Mouse (Mus musculus): ENCODE results near the gene Vash1.

Vash1 gene

DNA sequence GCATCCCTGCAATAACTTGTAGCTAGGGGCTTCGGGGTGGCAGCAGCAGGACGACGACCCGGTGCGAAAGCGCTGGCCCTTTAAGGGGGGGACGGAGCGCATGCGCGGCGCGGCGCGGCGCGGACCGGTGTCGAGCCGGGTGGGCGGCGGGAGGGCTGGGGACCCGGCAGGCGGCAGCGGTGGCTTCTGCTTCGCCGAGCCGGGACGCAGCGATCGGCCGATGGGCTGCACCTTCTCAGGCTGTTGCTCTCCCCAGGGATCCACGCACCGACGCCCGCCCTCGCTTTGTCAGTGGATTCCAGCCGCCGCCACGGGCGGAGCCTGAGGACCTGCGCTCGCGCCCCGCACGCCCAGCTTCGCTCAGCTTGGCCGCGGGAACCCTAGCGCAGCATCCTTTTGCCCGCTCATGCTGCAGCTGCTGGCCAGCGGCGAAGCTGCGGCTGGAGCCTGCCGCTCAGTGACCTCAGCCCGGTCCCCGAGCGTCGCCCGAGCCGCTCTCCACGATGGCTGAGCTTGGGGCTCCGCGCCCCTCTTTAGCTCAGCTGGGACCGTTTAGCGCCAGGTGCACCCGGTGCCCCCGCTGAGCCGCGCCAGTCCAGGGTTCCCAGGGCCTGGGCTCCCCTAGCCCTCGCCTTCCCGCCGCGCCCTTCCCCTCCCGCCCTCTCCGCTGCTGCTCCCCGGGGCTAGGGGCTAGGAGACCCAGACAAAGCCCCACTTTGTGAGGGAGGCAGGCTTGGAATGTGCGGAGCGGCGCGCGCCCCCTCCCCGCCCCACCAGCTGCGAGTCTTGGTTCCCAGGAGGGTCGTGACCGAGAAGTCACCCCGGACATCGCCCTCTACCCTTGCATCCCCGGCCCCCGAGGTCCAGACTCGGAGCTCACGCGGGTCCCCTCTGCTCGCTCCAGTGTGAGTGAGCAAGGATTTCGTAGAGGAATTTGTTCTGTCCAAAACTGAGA lies at the start of gene Vash1:
Gene Vash1 (plus strand): TSS at position 110 of the 955 bp plus-strand sequence.
- H3K36me3 ChIP-seq (ENCODE audit: control insufficient read depth, insufficient read depth, low read length, poor library complexity, severe bottlenecking), result no peaks in the 10 kb centered on the region
- peak; percentile 45 for DNase-seq (ENCODE audit: low read depth, low spot score)
- no peaks in the 10 kb centered on the region for H3K27me3 ChIP-seq (ENCODE audit: control insufficient read depth, insufficient read depth, low read length, poor library complexity, severe bottlenecking)

DNA sequence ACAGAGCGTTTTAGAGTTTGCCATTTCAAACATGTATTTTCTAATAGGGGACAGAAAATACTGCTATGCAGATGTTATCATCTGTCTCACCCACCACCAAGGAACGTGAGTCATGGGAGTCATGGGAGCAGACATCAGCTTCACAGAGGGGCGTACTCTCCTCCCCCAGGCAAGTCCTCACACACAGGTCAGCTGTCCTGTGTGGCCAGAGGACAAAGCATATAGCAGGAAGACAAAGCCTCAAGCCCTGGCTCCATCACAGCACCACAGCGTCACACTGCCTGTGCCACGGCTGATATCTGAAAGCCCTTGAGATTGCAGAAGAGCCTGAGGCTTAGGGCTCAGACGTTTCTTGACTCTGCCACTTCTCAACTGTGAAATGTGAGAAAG lies 49.7 kb upstream of the Vash1 start:
- Histone ChIP-seq H3K36me3 (ENCODE audit: control insufficient read depth, insufficient read depth, low read length, poor library complexity, severe bottlenecking) (no peaks in the 10 kb centered on the region), H3K27me3 (ENCODE audit: control insufficient read depth, insufficient read depth, low read length, poor library complexity, severe bottlenecking) (no peaks in the 10 kb centered on the region)
- DNase-seq (ENCODE audit: low read depth, low spot score), result no peak

DNA sequence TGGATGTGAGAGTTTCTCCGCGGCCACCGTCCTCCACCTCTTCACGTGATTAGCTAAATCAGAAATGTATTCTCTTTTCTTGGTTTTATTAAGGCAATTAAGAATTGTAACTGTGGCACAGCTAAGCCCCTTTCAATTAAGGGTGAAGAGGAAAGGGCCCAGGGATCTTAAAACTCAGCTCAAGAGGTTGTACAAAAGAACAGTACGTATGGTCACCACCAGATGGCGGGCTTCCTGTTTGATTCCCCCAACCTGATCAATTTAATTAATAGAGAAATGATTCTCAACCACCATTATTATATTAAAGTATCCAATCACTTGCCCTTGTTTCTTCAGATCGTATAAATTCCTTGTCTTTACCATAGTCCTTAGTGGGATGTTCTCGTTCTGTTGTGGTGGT lies 36.7 kb upstream of the Vash1 start:
- H3K27me3 ChIP-seq (ENCODE audit: control insufficient read depth, insufficient read depth, low read length, poor library complexity, severe bottlenecking), result no peaks in the 10 kb centered on the region
- H3K36me3 ChIP-seq (ENCODE audit: control insufficient read depth, insufficient read depth, low read length, poor library complexity, severe bottlenecking), result no peaks in the 10 kb centered on the region
- DNase-seq (ENCODE audit: low read depth, low spot score), result peak; percentile 23

DNA sequence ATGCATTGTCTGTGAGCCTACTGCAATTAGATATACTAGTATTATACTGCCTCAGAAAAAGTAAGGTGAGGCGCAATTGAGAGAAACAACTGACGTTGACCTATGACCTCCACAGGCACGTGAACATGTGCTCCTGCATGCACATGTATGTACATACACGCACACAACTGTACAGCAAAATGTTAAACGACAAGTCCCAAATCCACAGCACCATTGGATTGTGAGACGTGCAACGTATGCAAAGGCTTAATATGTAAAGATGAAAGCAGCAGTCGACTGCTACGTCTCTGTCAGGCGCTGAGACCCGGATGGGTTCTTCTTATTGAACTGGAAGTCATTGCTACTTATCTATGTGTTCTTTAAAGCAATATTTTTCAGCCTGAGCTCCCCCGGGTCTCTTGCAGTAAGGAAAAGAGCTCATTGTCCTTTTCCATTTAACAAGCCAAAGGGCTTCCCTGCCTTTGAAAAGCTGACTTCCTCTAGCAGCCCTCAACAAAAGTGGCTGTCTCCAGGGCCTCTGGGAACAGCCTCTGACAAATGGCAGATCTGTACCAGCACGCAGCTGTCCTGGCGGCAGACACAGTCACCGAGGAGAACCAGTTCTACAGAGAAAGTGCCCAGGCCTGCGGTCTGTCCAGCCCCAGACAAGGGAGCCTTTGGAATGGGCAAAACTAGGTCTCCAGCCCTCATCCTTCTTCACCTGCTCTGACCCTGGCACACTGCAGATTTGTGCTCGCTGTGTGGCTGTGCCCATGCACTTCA lies 33.8 kb upstream of the Vash1 start:
- DNase-seq (ENCODE audit: low read depth, low spot score), result no peak
- Histone ChIP-seq H3K36me3 (ENCODE audit: control insufficient read depth, insufficient read depth, low read length, poor library complexity, severe bottlenecking) (no peaks in the 10 kb centered on the region), H3K27me3 (ENCODE audit: control insufficient read depth, insufficient read depth, low read length, poor library complexity, severe bottlenecking) (no peaks in the 10 kb centered on the region)

DNA sequence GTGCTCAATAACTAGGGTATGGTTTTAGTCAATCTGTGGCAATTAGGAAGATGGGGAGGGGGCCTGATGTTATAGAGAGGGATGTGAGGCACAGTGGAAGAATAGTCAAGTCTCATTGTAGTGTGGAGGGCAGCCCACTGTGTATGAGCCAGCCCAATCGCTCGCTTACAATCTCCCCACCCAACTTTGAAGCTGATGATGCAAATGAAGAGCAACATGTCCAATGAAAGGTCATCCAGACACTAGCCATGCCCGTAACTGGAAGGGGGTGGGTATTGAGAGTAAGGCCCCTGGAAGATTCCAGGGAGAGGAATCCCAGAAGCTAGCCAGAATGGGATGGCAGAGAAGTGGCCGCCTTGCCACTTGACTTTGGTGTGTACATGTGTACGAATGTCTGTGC lies 33.0 kb upstream of the Vash1 start:
- Histone ChIP-seq H3K36me3 (ENCODE audit: control insufficient read depth, insufficient read depth, low read length, poor library complexity, severe bottlenecking) (no peaks in the 10 kb centered on the region), H3K27me3 (ENCODE audit: control insufficient read depth, insufficient read depth, low read length, poor library complexity, severe bottlenecking) (no peaks in the 10 kb centered on the region)
- DNase-seq (ENCODE audit: low read depth, low spot score), result no peak

DNA sequence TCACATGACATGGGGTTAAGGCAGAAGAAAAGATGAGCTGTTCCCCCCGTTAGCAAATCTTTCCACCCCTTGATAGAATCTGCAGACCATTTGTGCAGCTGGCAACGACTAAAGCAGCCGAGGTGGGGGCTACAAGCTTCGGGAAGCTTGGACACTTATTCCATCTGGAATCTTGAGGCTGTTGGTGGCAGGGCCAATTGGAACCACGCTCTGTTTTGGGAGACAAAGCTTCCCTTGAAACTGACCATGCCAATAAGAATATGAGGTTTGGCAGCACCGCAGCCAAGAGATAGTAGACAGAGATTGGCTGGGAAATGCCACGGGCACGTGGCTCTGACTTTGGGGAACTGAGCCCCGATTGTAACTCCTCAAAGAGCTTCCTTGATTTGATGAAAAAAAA lies 31.7 kb upstream of the Vash1 start:
- DNase-seq (ENCODE audit: low read depth, low spot score), result no peak
- H3K36me3 ChIP-seq (ENCODE audit: control insufficient read depth, insufficient read depth, low read length, poor library complexity, severe bottlenecking), result no peaks in the 10 kb centered on the region
- no peaks in the 10 kb centered on the region for H3K27me3 ChIP-seq (ENCODE audit: control insufficient read depth, insufficient read depth, low read length, poor library complexity, severe bottlenecking)

DNA sequence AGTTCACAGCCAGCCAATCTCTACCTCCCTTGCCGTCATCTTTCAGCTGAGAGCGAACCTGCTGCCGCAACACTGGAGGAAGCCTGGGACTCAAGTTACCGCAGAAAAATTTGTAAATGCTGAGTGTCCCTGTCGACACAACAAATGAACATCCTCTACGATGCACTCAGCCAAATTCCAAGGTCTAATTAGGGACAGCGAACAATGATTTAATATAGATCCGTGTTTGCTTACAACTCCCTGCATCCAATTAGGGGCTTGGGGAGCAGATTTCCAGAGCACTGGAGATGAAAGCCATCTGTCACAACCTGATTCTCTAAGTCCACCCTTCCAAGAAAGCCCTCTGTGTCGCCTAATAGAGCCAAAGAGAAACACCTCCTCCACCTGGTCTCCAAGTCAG lies 31.2 kb upstream of the Vash1 start:
- H3K27me3 ChIP-seq (ENCODE audit: control insufficient read depth, insufficient read depth, low read length, poor library complexity, severe bottlenecking), result no peaks in the 10 kb centered on the region
- no peak for DNase-seq (ENCODE audit: low read depth, low spot score)
- no peaks in the 10 kb centered on the region for H3K36me3 ChIP-seq (ENCODE audit: control insufficient read depth, insufficient read depth, low read length, poor library complexity, severe bottlenecking)

DNA sequence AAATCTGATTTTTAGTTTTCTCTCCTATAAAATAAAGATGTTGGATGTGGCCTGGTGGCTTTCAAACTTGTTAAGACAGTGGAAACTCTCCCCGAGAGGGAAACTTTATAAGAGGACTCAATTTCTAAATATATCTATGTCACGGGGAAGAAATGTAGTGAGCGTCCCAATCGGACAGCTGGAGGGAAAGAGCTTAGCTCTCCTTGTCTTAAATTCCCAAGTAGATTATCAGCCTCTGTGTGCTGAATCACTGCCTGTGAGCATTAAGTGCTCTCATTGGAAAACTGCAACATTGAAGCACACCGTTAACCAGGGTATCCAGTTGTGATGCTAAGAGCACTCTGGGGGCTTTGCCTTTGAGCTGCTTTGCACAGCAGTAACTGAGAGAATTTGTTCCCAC lies 30.8 kb upstream of the Vash1 start:
- no peaks in the 10 kb centered on the region for H3K36me3 ChIP-seq (ENCODE audit: control insufficient read depth, insufficient read depth, low read length, poor library complexity, severe bottlenecking)

DNA sequence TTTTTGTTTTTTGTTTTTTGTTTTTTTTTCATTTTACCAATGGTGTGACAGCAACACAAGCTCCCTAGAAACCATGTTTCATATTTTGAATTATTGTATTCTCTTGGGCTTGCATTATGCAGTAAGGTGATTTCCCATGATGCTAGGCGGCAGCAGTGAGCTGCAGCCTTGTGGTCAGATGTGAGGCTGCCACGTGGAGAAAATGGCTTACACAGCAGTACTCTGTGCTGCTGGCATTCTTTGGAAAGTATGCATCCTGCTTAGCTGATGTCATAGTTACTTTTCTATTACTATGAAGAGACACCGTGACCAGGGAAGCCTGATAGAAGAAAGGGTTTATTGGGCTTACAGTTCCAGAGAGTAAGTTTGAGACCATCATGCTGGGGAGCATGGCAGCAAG lies 30.0 kb upstream of the Vash1 start:
- Histone ChIP-seq H3K36me3 (ENCODE audit: control insufficient read depth, insufficient read depth, low read length, poor library complexity, severe bottlenecking) (no peaks in the 10 kb centered on the region), H3K27me3 (ENCODE audit: control insufficient read depth, insufficient read depth, low read length, poor library complexity, severe bottlenecking) (no peaks in the 10 kb centered on the region)
- no peak for DNase-seq (ENCODE audit: low read depth, low spot score)

More for the DNA sequence above, 30.8 kb upstream of the Vash1 start:
- DNase-seq (ENCODE audit: low read depth, low spot score), result no peak
- H3K27me3 ChIP-seq (ENCODE audit: control insufficient read depth, insufficient read depth, low read length, poor library complexity, severe bottlenecking), result no peaks in the 10 kb centered on the region

DNA sequence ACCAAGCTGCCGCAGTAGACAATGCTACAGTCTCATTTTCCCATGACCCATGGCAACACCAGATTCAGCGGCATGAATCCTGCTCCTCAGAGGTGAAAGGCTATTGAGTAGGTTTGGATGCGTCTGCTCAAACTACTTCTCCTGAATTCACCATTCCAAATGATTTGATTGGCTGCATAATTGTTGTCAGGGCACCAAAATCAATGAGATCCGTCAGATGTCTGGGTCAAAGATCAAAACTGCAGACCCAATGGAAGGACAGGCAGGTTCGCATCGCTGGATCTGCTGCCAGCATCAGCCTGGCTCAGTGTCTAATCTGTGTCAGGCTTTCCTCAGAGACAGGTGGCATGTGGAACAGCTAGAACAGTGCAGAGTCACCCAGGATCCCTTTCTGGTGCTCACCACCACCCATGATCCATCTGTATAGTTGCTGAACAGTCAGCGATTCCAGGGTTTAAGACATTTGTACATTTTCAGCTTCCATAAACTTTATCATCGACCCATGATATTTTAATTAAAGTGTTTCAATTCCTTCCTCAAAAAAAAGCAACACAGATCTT lies 27.1 kb upstream of the Vash1 start:
- no peak for DNase-seq (ENCODE audit: low read depth, low spot score)
- H3K36me3 ChIP-seq (ENCODE audit: control insufficient read depth, insufficient read depth, low read length, poor library complexity, severe bottlenecking), result no peaks in the 10 kb centered on the region
- H3K27me3 ChIP-seq (ENCODE audit: control insufficient read depth, insufficient read depth, low read length, poor library complexity, severe bottlenecking), result no peaks in the 10 kb centered on the region

DNA sequence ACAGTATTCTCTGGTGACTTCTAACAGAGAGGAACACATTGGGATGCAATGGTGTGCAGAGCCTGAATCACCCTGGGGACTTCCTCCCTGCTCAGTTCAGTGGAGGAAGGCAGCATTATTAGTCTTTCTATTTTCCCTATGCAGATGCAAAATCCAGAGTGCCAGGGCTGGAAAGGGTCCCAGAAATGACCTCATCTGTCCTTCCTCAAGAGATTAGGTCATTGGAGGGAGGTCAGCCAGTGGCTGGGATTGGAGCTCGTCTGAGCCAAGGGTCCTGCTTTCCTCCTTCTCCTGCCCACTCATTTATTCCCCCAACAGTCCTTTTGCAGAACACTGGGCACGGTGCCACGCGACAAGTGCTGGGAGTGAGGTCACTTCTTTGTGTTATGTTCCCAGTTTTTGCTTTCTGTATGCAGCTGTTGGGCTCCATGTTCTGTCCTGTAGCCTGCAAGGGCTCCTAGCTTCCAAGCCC lies 25.9 kb upstream of the Vash1 start:
- no peaks in the 10 kb centered on the region for H3K36me3 ChIP-seq (ENCODE audit: control insufficient read depth, insufficient read depth, low read length, poor library complexity, severe bottlenecking)
- DNase-seq (ENCODE audit: low read depth, low spot score), result no peak
- no peaks in the 10 kb centered on the region for H3K27me3 ChIP-seq (ENCODE audit: control insufficient read depth, insufficient read depth, low read length, poor library complexity, severe bottlenecking)

DNA sequence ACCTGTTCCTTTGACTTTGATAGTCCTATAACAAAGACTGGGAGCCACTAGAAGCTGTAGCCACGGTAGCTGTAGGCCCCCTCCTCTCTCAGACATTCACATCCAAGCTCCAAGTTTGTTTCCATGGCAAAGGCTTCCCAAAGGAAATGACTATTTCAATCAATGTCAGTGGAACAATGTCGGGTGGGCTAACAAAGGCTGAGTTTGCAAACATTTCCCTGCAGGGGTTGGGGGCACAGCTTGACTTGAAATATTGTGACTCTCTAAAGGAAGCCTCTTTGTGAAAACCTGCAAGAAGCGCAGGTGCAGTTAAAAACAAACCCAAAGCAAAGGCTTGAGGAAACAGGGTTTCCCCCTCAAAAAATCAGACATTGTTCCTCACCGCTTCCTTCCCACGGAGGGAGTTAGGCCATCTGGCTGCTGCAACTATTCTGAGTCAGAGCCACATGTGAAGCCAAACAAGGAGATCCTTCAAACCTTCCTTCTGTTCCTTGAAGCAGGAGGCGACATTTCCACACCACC lies 19.0 kb upstream of the Vash1 start:
- H3K27me3 ChIP-seq (ENCODE audit: control insufficient read depth, insufficient read depth, low read length, poor library complexity, severe bottlenecking), result no peaks in the 10 kb centered on the region
- H3K36me3 ChIP-seq (ENCODE audit: control insufficient read depth, insufficient read depth, low read length, poor library complexity, severe bottlenecking), result no peaks in the 10 kb centered on the region
- no peak for DNase-seq (ENCODE audit: low read depth, low spot score)

DNA sequence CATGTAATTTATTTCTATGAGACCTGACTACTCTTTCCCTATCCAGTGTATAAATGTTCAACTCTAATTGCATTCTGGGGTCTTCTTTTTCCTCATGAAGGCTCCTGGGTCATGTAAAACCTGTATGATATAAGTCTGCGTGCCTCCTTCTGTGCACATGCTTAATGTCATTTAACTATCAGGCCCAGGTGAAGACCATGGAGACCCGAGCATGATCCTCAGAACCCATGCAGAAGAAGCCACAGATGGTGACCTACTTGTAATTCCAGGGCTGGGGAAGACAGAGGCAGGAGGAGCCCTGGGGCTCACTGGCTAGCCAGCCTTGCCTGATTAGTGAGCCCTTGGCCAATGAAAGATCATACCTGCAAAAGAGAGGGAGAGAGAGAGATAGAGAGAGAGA lies 18.0 kb upstream of the Vash1 start:
- no peaks in the 10 kb centered on the region for H3K27me3 ChIP-seq (ENCODE audit: control insufficient read depth, insufficient read depth, low read length, poor library complexity, severe bottlenecking)
- H3K36me3 ChIP-seq (ENCODE audit: control insufficient read depth, insufficient read depth, low read length, poor library complexity, severe bottlenecking), result no peaks in the 10 kb centered on the region
- no peak for DNase-seq (ENCODE audit: low read depth, low spot score)

DNA sequence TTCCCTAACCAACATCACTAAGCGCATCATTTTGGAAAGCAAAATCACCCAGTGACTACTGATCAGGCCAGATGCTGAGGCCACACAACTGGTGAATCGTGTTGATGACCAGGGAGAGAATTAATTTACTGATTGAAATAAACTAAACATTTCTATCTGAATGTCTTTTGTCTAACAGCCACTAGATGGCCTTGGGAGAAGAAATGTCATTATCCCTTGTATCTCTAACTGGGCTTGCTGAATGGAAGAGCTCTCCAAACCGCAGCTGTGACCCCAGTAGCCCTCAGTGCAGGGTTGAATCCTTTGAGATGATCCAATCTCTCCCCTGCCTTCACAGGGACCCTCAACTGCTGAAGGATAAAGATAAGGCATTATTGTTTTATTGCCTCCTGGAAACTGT lies 12.8 kb upstream of the Vash1 start:
- DNase-seq (ENCODE audit: low read depth, low spot score), result no peak
- Histone ChIP-seq H3K36me3 (ENCODE audit: control insufficient read depth, insufficient read depth, low read length, poor library complexity, severe bottlenecking) (no peaks in the 10 kb centered on the region), H3K27me3 (ENCODE audit: control insufficient read depth, insufficient read depth, low read length, poor library complexity, severe bottlenecking) (no peaks in the 10 kb centered on the region)

DNA sequence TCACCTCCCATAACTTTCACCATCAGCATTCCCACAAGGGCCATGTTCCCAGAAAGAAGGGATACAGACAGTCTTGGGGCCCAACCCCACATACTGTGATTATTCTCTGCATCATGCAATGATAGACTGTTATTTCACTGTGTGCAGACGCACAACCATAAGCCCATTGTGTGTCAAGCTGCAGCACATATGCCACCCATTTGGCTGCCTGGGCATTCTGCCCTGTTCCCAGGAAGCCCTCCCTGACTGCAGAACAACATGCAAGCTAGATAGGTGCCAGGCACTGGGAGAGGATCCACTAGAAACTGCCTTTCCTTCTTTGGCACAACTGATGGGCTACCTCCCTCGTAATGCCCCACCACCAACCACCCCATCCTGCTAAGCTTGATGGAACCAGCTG lies 10.1 kb upstream of the Vash1 start:
- no peak for DNase-seq (ENCODE audit: low read depth, low spot score)
- H3K27me3 ChIP-seq (ENCODE audit: control insufficient read depth, insufficient read depth, low read length, poor library complexity, severe bottlenecking), result no peaks in the 10 kb centered on the region
- H3K36me3 ChIP-seq (ENCODE audit: control insufficient read depth, insufficient read depth, low read length, poor library complexity, severe bottlenecking), result no peaks in the 10 kb centered on the region

All from splenic B cell, adult 2 months (primary cell).